Mouse (Mus musculus) heart, adult 2 months (tissue): Measurements from ENCODE around the gene Aym1. TPM values are rescaled to one million over a fixed set of nuclear protein-coding genes. Genes with fewer than 3 reads are reported as not detected.

Experiments used
- DNase-seq, 2 experiments: peaks; one replicate each; pipeline ENCODE4 v3.0.0; 2021
- H3K27ac ChIP-seq: fragments of 200-600 bp; 2 replicates; pipeline ENCODE4 v1.8.1; 2022
- H3K27me3 ChIP-seq: fragments of 200-500 bp; 2 replicates; pipeline ENCODE4 v1.6.1; 2012; ENCODE audit warnings: mild to moderate bottlenecking, low read length, inconsistent platforms, mixed read lengths; ENCODE audit not compliant: control insufficient read depth, insufficient read depth
- H3K36me3 ChIP-seq: fragments of 200-500 bp; 2 replicates; pipeline ENCODE4 v1.6.1; 2012; ENCODE audit warnings: low read length, inconsistent platforms; ENCODE audit not compliant: control insufficient read depth, insufficient read depth
- H3K4me1 ChIP-seq: fragments of 200-500 bp; 2 replicates; pipeline ENCODE4 v1.6.1; 2011; ENCODE audit warnings: low read length; ENCODE audit not compliant: control insufficient read depth, insufficient read depth
- H3K4me3 ChIP-seq: fragments of 200-600 bp; 2 replicates; pipeline ENCODE4 v1.8.1; 2022
- H3K79me2 ChIP-seq: fragments of 200-500 bp; replicated peaks from 2 replicates; pipeline ENCODE4 v1.6.1; 2012; ENCODE audit warnings: mild to moderate bottlenecking, inconsistent platforms, low read length, moderate library complexity, mixed read lengths; ENCODE audit not compliant: control insufficient read depth, insufficient read depth
- H3K9ac ChIP-seq: fragments of 200-500 bp; 2 replicates; pipeline ENCODE4 v1.6.1; 2012; ENCODE audit warnings: low read depth, mild to moderate bottlenecking, control low read depth, inconsistent platforms, low read length, mixed read lengths
- CTCF ChIP-seq: fragments of 200-600 bp; IDR thresholded peaks from 2 replicates; pipeline ENCODE4 v1.8.1; 2022; ENCODE audit warnings: antibody characterized with exemption, mild to moderate bottlenecking, moderate library complexity
- EP300 ChIP-seq: fragments of 200-500 bp; IDR thresholded peaks from 2 replicates; pipeline ENCODE4 v1.6.1; 2011; ENCODE audit warnings: low read depth, low read length, control low read depth; ENCODE audit not compliant: insufficient read depth
- POLR2A ChIP-seq: fragments of 200-500 bp; IDR thresholded peaks from 2 replicates; pipeline ENCODE4 v1.6.1; 2011; ENCODE audit warnings: mild to moderate bottlenecking, low read depth, low read length, control low read depth; ENCODE audit not compliant: insufficient read depth
- WGBS: fragments of 180-500 bp; shearing (Covaris S2); methylation state at CpG from one replicate; pipeline ENCODE4 v1.1.7; 2018; 5-methylcytosine and 5-hydroxymethylcytosine counted together
- intact Hi-C: fragments of 180-260 bp; cut with DNase I; formaldehyde crosslinking; loops from one replicate; pipeline ENCODE4 v1.15.1; 2025
- long read RNA-seq: library from polyadenylated mRNA; stranded (forward); transcript quantifications from one replicate; pipeline ENCODE4 v2.0.0, GENCODE M21; 2021
- polyA plus RNA-seq: library from polyadenylated mRNA; depleted of rRNA; stranded (reverse); fragments of >200 nt; gene quantifications from 2 replicates; pipeline ENCODE4 v1.2.3, GENCODE M21; 2012; rRNA removed
- total RNA-seq, 2 experiments: library from RNA; stranded (reverse); gene quantifications; 2 replicates each; pipeline ENCODE4 v1.2.3; 2021

Gene Aym1
- total RNA-seq, result not detected
- polyA plus RNA-seq, result not detected in 2 replicates
- long read RNA-seq, result 0 reads

- Histone ChIP-seq H3K27ac (no peak within 1 kb of the TSS), H3K4me3 (no peak within 1 kb of the TSS), H3K4me1 (no peaks in the 10 kb centered on the region), H3K79me2 (no peaks in the 10 kb centered on the region), H3K9ac (no peak within 1 kb of the TSS), H3K36me3 (no peaks in the 10 kb centered on the region), H3K27me3 (no peaks in the 10 kb centered on the region)
- no peak for DNase-seq
- TF ChIP-seq POLR2A (no peak), CTCF (no peak), EP300 (no peak)
- 40% methylated on average over 5 of the region's 6 CpGs for WGBS
- intact Hi-C loops, result no loop called here
Observed at GRCm38 (mm10) chr5:113357186-113357585, at the start of gene Aym1. Gene Aym1, plus strand, starts transcription at chr5:113357294.

DNA sequence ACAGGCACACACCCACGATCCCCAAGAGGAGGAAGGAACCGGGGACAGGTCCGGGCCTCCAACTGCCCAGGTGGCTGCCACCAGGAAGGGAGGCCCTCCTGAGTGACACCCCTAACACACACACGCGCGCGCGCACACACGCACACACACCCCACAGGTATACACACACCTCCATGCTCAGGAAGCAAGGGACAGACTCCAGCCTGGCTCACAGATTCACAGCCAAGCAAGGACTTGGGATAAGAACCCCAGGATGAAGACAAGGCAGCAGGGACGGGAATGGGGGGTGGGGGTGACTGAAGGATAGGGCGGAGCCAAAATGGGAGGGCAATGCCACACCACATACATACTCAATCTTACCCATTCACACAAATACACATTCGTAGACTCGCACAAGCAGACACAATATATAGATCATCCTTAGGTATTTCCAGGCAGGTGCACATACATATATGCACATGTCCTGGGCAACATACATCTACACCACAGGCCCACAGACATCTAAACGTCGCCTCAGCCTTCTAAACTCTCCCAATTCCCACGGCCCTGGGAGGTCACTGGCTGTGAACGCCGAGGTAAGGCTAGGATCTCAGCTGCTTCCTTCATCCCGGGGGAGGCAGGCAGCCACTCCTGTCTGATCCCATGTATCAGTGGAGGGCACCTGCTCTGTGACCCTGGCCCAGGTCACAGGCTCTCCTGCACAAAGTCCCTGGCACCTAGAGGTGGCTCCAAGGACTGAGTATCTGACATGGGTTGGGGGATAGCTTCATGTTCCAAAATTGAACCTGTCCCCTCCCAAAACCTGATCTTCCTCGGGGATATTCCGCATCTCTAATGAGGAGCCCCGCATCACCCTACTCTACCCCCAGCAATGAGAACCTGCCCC lies 47.4 kb upstream of the Aym1 start:
- no peak for TF ChIP-seq CTCF
- no peak for TF ChIP-seq EP300
- no peak for TF ChIP-seq POLR2A
- Histone ChIP-seq H3K4me1 (no peaks in the 10 kb centered on the region), H3K27ac (no peak overlapping the region), H3K9ac (no peak overlapping the region), H3K36me3 (no peaks in the 10 kb centered on the region), H3K79me2 (no peaks in the 10 kb centered on the region), H3K4me3 (peak overlapping the region; percentile 51), H3K27me3 (peaks cover 3% of the 10 kb centered on the region; the same call in 1 of the 2 replicates)
- intact Hi-C loops, result loop anchor here (5.0 kb wide), 1 partner anchor 132 kb away; no protein-coding TSS in a partner anchor
- DNase-seq, result no peak
- WGBS, result 60% methylated on average over 22 of the region's 22 CpGs

DNA sequence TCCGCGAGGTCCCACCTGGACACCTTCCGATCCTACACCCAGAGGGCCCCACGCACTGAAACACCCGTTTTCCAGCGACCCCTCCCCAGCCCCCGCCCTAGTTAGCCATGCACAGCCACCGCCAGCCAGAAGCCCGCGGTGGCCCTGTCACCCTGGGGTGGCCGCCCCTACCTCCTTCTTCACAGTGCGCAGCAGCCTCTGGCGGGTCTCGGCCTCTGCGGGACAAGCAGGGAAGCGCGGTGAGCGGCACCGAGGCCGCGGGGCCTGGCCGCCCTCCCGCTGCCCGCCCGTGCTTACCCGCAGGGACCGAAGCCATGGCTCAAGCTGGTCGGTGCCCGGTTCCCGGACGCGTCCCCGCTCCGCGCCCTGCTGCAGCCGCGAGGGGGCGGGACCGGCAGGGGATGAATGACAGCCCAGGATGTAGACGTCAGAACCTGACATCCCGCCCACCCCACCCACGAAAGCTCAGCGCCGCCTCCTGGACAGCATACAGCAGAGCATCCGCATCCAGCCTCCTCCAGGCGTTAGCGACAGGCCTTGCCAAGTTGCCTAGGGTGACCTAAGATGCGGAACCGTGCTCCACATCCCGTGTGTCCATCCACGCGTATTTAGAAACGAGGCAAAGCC lies 46.6 kb upstream of the Aym1 start, which contains the start of gene Sgsm1:
Gene Sgsm1 (minus strand): TSS at position 410 of the 627 bp plus-strand sequence.
- H3K27me3 ChIP-seq, result peaks cover 3% of the 10 kb centered on the region; the same call in 1 of the 2 replicates
- peak within 1 kb of the TSS; percentile 67 for H3K9ac ChIP-seq
- WGBS, result 3% methylated on average over 52 of the region's 53 CpGs
- H3K79me2 ChIP-seq, result no peaks in the 10 kb centered on the region
- peak; percentile 75 to 81 for DNase-seq
- no peaks in the 10 kb centered on the region for H3K4me1 ChIP-seq
- H3K27ac ChIP-seq, result no peak within 1 kb of the TSS
- TF ChIP-seq EP300, result no peak
- peak; percentile 74 for TF ChIP-seq CTCF
- intact Hi-C loops, result loop anchor here (5.0 kb wide), 1 partner anchor 133 kb away; no protein-coding TSS in a partner anchor
- H3K4me3 ChIP-seq, result peak within 1 kb of the TSS; percentile 51
- no peaks in the 10 kb centered on the region for H3K36me3 ChIP-seq

GRCm38 (mm10) chr5:113313998-113314397 lies 43.1 kb upstream of the Aym1 start:
- no peak for TF ChIP-seq EP300
- peak; percentile 84 for TF ChIP-seq CTCF
- TF ChIP-seq POLR2A, result no peak
- Histone ChIP-seq H3K9ac (no peak overlapping the region), H3K27ac (no peak overlapping the region), H3K36me3 (no peaks in the 10 kb centered on the region), H3K79me2 (no peaks in the 10 kb centered on the region), H3K4me3 (no peak overlapping the region), H3K27me3 (peaks cover 3% of the 10 kb centered on the region; the same call in 1 of the 2 replicates), H3K4me1 (no peaks in the 10 kb centered on the region)
- WGBS, result 3% methylated on average over 24 of the region's 24 CpGs
- intact Hi-C loops, result loop anchor here (5.0 kb wide), 1 partner anchor 137 kb away; no protein-coding TSS in a partner anchor
- DNase-seq, result peak; percentile 51 to 75

- no peaks in the 10 kb centered on the region for H3K4me1 ChIP-seq
- TF ChIP-seq POLR2A (no peak), EP300 (no peak), CTCF (no peak)
- peak overlapping the region; percentile 7 for H3K4me3 ChIP-seq
- intact Hi-C loops, result no loop called here
- H3K79me2 ChIP-seq, result no peaks in the 10 kb centered on the region
- H3K27me3 ChIP-seq, result peaks cover 6% of the 10 kb centered on the region; the same call in 1 of the 2 replicates
- WGBS, result 7% methylated on average over 38 of the region's 38 CpGs
- H3K36me3 ChIP-seq, result no peaks in the 10 kb centered on the region
- DNase-seq, result peak; percentile 31 to 55
- H3K9ac ChIP-seq, result no peak overlapping the region
- no peak overlapping the region for H3K27ac ChIP-seq
Observed at GRCm38 (mm10) chr5:113323784-113324638, 33.1 kb upstream of the Aym1 start.
